Mouse (Mus musculus): Measurements from ENCODE around the gene Pla2g7.
"Not testable (repeated sequence)": the region's sequence is repeated elsewhere in the genome, so short reads cannot be mapped to it uniquely, and the experiment has no call there.

Pla2g7 gene

GRCm38 (mm10) chr17:43567992-43568888 lies at the start of gene Pla2g7:
Pla2g7 (plus strand) TSS chr17:43568098.
- no peak for DNase-seq (ENCODE audit: low spot score)

GRCm38 (mm10) chr17:43518644-43519409 lies 49.1 kb upstream of the Pla2g7 start:
- peak; percentile 32 for DNase-seq (ENCODE audit: low spot score)

GRCm38 (mm10) chr17:43520166-43520565 lies 47.7 kb upstream of the Pla2g7 start:
- DNase-seq (ENCODE audit: low spot score) = no peak

GRCm38 (mm10) chr17:43530507-43530906 lies 37.4 kb upstream of the Pla2g7 start:
- DNase-seq (ENCODE audit: low spot score) = no peak

- DNase-seq (ENCODE audit: low spot score) = no peak
Observed at GRCm38 (mm10) chr17:43531192-43531591, 36.7 kb upstream of the Pla2g7 start.

- DNase-seq (ENCODE audit: low spot score) = no peak
Observed at GRCm38 (mm10) chr17:43534362-43535222, 33.3 kb upstream of the Pla2g7 start.

- DNase-seq (ENCODE audit: low spot score) = not testable (repeated sequence)
Observed at GRCm38 (mm10) chr17:43536841-43537240, 31.1 kb upstream of the Pla2g7 start.

GRCm38 (mm10) chr17:43538767-43539166 lies 29.1 kb upstream of the Pla2g7 start:
- no peak for DNase-seq (ENCODE audit: low spot score)

GRCm38 (mm10) chr17:43543539-43543938 lies 24.4 kb upstream of the Pla2g7 start, which contains the start of gene Ankrd66:
Ankrd66 (minus strand) TSS chr17:43543639.
- DNase-seq (ENCODE audit: low spot score) = no peak

- DNase-seq (ENCODE audit: low spot score) = no peak
Observed at GRCm38 (mm10) chr17:43544040-43544439, 23.9 kb upstream of the Pla2g7 start.

- DNase-seq (ENCODE audit: low spot score) = no peak
Observed at GRCm38 (mm10) chr17:43551122-43551630, 16.7 kb upstream of the Pla2g7 start.

GRCm38 (mm10) chr17:43554516-43555403 lies 13.1 kb upstream of the Pla2g7 start:
- DNase-seq (ENCODE audit: low spot score) = no peak

GRCm38 (mm10) chr17:43557104-43557503 lies 10.8 kb upstream of the Pla2g7 start:
- DNase-seq (ENCODE audit: low spot score) = no peak

GRCm38 (mm10) chr17:43557541-43558090 lies 10.3 kb upstream of the Pla2g7 start:
- no peak for DNase-seq (ENCODE audit: low spot score)

- DNase-seq (ENCODE audit: low spot score) = no peak
Observed at GRCm38 (mm10) chr17:43558678-43559077, 9.2 kb upstream of the Pla2g7 start.

GRCm38 (mm10) chr17:43563192-43563987 lies 4.5 kb upstream of the Pla2g7 start:
- DNase-seq (ENCODE audit: low spot score) = no peak

GRCm38 (mm10) chr17:43567593-43567991 lies 306 bp upstream of the Pla2g7 start:
- DNase-seq (ENCODE audit: low spot score) = no peak

- no peak for DNase-seq (ENCODE audit: low spot score)
Observed at GRCm38 (mm10) chr17:43569287-43569686, 1.4 kb downstream of the Pla2g7 start.

GRCm38 (mm10) chr17:43573624-43574073 lies 5.8 kb downstream of the Pla2g7 start:
- DNase-seq (ENCODE audit: low spot score) = no peak

Data from layer of hippocampus, adult 9-10 months (tissue).